Mouse (Mus musculus) hindbrain, embryonic 11.5 days (tissue): ENCODE measurements at regions not wholly inside any gene's neighbourhood (a gene's known extent, or its start where the extent isn't known, plus 50 kb on each side); places are given as distances from the start of the nearest gene placed in this dataset.

ENCODE experiments used
- ATAC-seq: fragments of 200-750 bp; cut with Nextera tagmentation; 2 replicates; pipeline ENCODE4 v1.8.0; 2017; ENCODE audit warnings: mild to moderate bottlenecking, moderate TSS enrichment, moderate library complexity; ENCODE audit not compliant: low FRiP score
- DNase-seq: peaks from one replicate; pipeline ENCODE4 v3.0.0-alpha.2; 2015; ENCODE audit warnings: low spot score
- H3K27ac ChIP-seq: fragments of 300-500 bp; sonication (generic); 2 replicates; pipeline ENCODE4 v1.5.1; 2014; ENCODE audit warnings: mild to moderate bottlenecking, low read depth, low read length
- H3K27me3 ChIP-seq: fragments of 300-500 bp; sonication (generic); 2 replicates; pipeline ENCODE4 v1.6.1; 2014; ENCODE audit warnings: mild to moderate bottlenecking, low read length, moderate library complexity, mixed read lengths; ENCODE audit not compliant: control insufficient read depth, insufficient read depth
- H3K36me3 ChIP-seq: fragments of 300-500 bp; sonication (generic); 2 replicates; pipeline ENCODE4 v1.6.1; 2014; ENCODE audit warnings: mild to moderate bottlenecking, low read length, moderate library complexity, mixed read lengths; ENCODE audit not compliant: control insufficient read depth, insufficient read depth
- H3K4me1 ChIP-seq: fragments of 300-500 bp; sonication (generic); replicated peaks from 2 replicates; pipeline ENCODE4 v1.6.1; 2014; ENCODE audit warnings: low read length, mixed read lengths; ENCODE audit not compliant: control insufficient read depth, insufficient read depth
- H3K4me2 ChIP-seq: fragments of 300-500 bp; sonication (generic); replicated peaks from 2 replicates; pipeline ENCODE4 v1.6.1; 2014; ENCODE audit warnings: mild to moderate bottlenecking, low read depth, low read length
- H3K4me3 ChIP-seq: fragments of 300-500 bp; sonication (generic); 2 replicates; pipeline ENCODE4 v1.5.1; 2014; ENCODE audit warnings: low read depth, low read length
- H3K9ac ChIP-seq: fragments of 300-500 bp; sonication (generic); 2 replicates; pipeline ENCODE4 v1.6.1; 2014; ENCODE audit warnings: low read depth, low read length
- H3K9me3 ChIP-seq: fragments of 300-500 bp; sonication (generic); 2 replicates; pipeline ENCODE4 v1.6.1; 2016; ENCODE audit warnings: low read length; ENCODE audit not compliant: control insufficient read depth
- WGBS: fragments of 180-500 bp; shearing (Covaris S2); extraction: QIAGEN DNeasy Blood & Tissue Kit; methylation state at CpG from one replicate; pipeline ENCODE4 v1.1.7; 2014; 5-methylcytosine and 5-hydroxymethylcytosine counted together

- no peak for DNase-seq
- Histone ChIP-seq H3K4me2 (no peak overlapping the region), H3K27me3 (no peaks in the 10 kb centered on the region), H3K4me3 (no peak overlapping the region), H3K27ac (no peak overlapping the region), H3K36me3 (no peaks in the 10 kb centered on the region), H3K4me1 (no peaks in the 10 kb centered on the region), H3K9ac (no peak overlapping the region), H3K9me3 (no peaks in the 10 kb centered on the region)
- ATAC-seq: no peak
- 91% methylated on average over 7 of the region's 7 CpGs for WGBS
Measured at GRCm38 (mm10) chr1:129138783-129139182, 134.3 kb upstream of the Thsd7b start.

- no peak for ATAC-seq
- H3K4me1 ChIP-seq: no peaks in the 10 kb centered on the region
- DNase-seq: no peak
- H3K4me3 ChIP-seq: no peak overlapping the region
- H3K9ac ChIP-seq: no peak overlapping the region
- 74% methylated on average over 1 of the region's 1 CpGs for WGBS
- H3K36me3 ChIP-seq: no peaks in the 10 kb centered on the region
- no peak overlapping the region for H3K27ac ChIP-seq
- H3K4me2 ChIP-seq: no peak overlapping the region
- no peaks in the 10 kb centered on the region for H3K27me3 ChIP-seq
- H3K9me3 ChIP-seq: no peaks in the 10 kb centered on the region
Measured at GRCm38 (mm10) chr1:129106961-129107557, 166.0 kb upstream of the Thsd7b start.

GRCm38 (mm10) chr1:129100997-129101396 lies 172.1 kb upstream of the Thsd7b start:
- 84% methylated on average over 8 of the region's 8 CpGs for WGBS
- Histone ChIP-seq H3K4me3 (no peak overlapping the region), H3K27me3 (no peaks in the 10 kb centered on the region), H3K4me1 (no peaks in the 10 kb centered on the region), H3K9ac (no peak overlapping the region), H3K9me3 (no peaks in the 10 kb centered on the region), H3K4me2 (no peak overlapping the region), H3K36me3 (no peaks in the 10 kb centered on the region), H3K27ac (no peak overlapping the region)
- DNase-seq (no peak), ATAC-seq (no peak)

- no peaks in the 10 kb centered on the region for H3K36me3 ChIP-seq
- H3K4me3 ChIP-seq: no peak overlapping the region
- DNase-seq: no peak
- H3K9ac ChIP-seq: no peak overlapping the region
- no peak overlapping the region for H3K27ac ChIP-seq
- no peak for ATAC-seq
- no peak overlapping the region for H3K4me2 ChIP-seq
- no peaks in the 10 kb centered on the region for H3K9me3 ChIP-seq
- WGBS: 74% methylated on average over 3 of the region's 3 CpGs
- no peaks in the 10 kb centered on the region for H3K27me3 ChIP-seq
- H3K4me1 ChIP-seq: no peaks in the 10 kb centered on the region
Measured at GRCm38 (mm10) chr1:129078274-129078673, 194.8 kb upstream of the Thsd7b start.

- H3K36me3 ChIP-seq: no peaks in the 10 kb centered on the region
- ATAC-seq (no peak), DNase-seq (no peak)
- no peaks in the 10 kb centered on the region for H3K27me3 ChIP-seq
- H3K9ac ChIP-seq: no peak overlapping the region
- no peak overlapping the region for H3K4me2 ChIP-seq
- no peaks in the 10 kb centered on the region for H3K9me3 ChIP-seq
- no peak overlapping the region for H3K4me3 ChIP-seq
- WGBS: 81% methylated on average over 6 of the region's 6 CpGs
- H3K27ac ChIP-seq: no peak overlapping the region
- H3K4me1 ChIP-seq: no peaks in the 10 kb centered on the region
Measured at GRCm38 (mm10) chr1:129057182-129057581, 215.9 kb upstream of the Thsd7b start.

GRCm38 (mm10) chr1:129055252-129055651 lies 217.8 kb upstream of the Thsd7b start:
- Histone ChIP-seq H3K27me3 (no peaks in the 10 kb centered on the region), H3K4me1 (no peaks in the 10 kb centered on the region), H3K4me2 (no peak overlapping the region), H3K9ac (no peak overlapping the region), H3K9me3 (no peaks in the 10 kb centered on the region), H3K36me3 (no peaks in the 10 kb centered on the region), H3K27ac (no peak overlapping the region), H3K4me3 (no peak overlapping the region)
- ATAC-seq (no peak), DNase-seq (no peak)

GRCm38 (mm10) chr1:129033707-129034106 lies 239.4 kb upstream of the Thsd7b start:
- no peak overlapping the region for H3K27ac ChIP-seq
- H3K27me3 ChIP-seq: no peaks in the 10 kb centered on the region
- H3K4me1 ChIP-seq: no peaks in the 10 kb centered on the region
- H3K4me3 ChIP-seq: no peak overlapping the region
- H3K9ac ChIP-seq: no peak overlapping the region
- H3K9me3 ChIP-seq: no peaks in the 10 kb centered on the region
- 66% methylated on average over 5 of the region's 5 CpGs for WGBS
- no peak for ATAC-seq
- DNase-seq: no peak
- H3K36me3 ChIP-seq: no peaks in the 10 kb centered on the region
- H3K4me2 ChIP-seq: no peak overlapping the region

GRCm38 (mm10) chr1:129005899-129006298 lies 267.2 kb upstream of the Thsd7b start:
- H3K9ac ChIP-seq: no peak overlapping the region
- no peak overlapping the region for H3K27ac ChIP-seq
- 76% methylated on average over 1 of the region's 1 CpGs for WGBS
- no peaks in the 10 kb centered on the region for H3K36me3 ChIP-seq
- no peaks in the 10 kb centered on the region for H3K4me1 ChIP-seq
- no peaks in the 10 kb centered on the region for H3K27me3 ChIP-seq
- no peak overlapping the region for H3K4me3 ChIP-seq
- ATAC-seq (no peak), DNase-seq (no peak)
- no peak overlapping the region for H3K4me2 ChIP-seq
- no peaks in the 10 kb centered on the region for H3K9me3 ChIP-seq

- WGBS: 71% methylated on average over 2 of the region's 2 CpGs
- DNase-seq (no peak), ATAC-seq (no peak)
- H3K27me3 ChIP-seq: no peaks in the 10 kb centered on the region
- H3K9ac ChIP-seq: no peak overlapping the region
- H3K9me3 ChIP-seq: no peaks in the 10 kb centered on the region
- no peaks in the 10 kb centered on the region for H3K4me1 ChIP-seq
- H3K27ac ChIP-seq: no peak overlapping the region
- no peak overlapping the region for H3K4me3 ChIP-seq
- no peak overlapping the region for H3K4me2 ChIP-seq
- no peaks in the 10 kb centered on the region for H3K36me3 ChIP-seq
Measured at GRCm38 (mm10) chr1:129002286-129002685, 270.8 kb upstream of the Thsd7b start.
